Mouse (Mus musculus): ENCODE measurements around the gene Arfgef3. TPM values are rescaled to one million over a fixed set of nuclear protein-coding genes. Genes with fewer than 3 reads are reported as not detected.

Gene Arfgef3
- polyA plus RNA-seq (2015; fragmentation: Nextera tagmentation; extraction: Ambion mirVana): 1.5 and 1.6 TPM in 2 replicates

DNA sequence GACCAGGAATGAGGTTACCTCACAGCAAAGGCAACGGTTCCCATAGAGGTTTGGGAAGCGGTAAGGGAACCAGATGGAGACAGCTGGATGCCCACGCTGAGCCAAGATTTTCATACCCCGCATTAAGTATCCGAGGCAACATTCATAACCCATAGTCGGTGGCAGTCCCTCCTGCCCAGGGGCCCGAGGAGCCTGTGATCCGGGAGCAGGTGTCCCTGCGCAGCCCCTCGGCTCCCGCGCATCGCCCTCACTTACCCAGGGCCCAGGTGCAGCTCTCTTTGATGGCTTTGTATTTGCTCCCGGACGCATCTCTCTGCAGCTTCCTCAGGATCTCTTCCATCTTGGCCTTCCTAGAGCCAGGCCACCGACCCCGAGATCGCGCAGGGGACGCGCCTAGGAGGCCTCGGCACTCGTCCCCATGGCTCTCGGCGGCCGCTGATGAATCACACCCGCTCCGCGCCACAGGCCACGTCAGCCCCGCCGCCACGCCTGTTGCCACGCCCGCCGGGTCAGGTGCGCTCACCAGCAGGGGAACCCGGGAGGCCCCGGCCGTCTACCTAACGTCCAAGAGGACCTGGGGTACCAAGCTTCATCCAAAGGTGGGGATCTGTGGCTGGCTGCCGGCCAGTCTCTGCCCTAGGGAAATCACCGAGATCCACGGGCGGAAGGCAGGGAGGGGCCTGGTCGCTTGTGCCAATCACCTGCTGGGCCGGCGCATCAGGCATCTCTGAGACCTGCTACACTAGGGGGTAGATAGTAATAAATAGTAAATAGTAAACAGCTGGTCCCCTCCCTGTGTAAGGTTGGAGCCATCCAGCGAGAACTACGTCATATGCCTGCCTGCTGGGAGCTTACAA, at the start of gene Arfgef3:
TSS of gene Arfgef3 (minus strand) at position 664 of the 857 bp plus-strand sequence.
- 2% methylated on average over 50 of the region's 50 CpGs for WGBS
- no peak within 1 kb of the TSS for H3K27ac ChIP-seq (ENCODE audit: low read depth, low read length)
- ATAC-seq: peak; percentile 92

DNA sequence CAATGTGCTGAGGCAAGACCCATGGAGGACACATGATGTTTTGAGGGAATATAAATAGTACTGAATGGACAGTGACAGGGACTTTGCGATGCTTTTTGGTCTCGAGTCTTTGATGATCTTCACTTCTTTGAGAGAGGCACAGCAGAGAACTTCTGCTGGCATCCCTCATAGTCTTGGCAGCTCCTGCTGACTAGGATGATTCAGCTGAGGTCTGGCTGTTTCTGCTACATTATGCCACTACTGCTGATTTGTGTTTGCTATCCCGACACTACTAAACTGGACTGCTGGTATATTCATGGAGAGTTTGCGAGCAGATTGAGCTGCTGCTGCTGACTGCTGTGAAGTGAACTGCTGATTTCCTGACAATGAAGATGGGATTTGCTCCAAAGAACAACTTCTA, 46.3 kb upstream of the Arfgef3 start:
- Histone ChIP-seq H3K27ac (ENCODE audit: low read depth, low read length) (no peak overlapping the region), H3K9me3 (ENCODE audit: control insufficient read depth) (no peaks in the 10 kb centered on the region), H3K27me3 (replicated peaks; ENCODE audit: control insufficient read depth, insufficient read depth, low read length) (no peaks in the 10 kb centered on the region), H3K4me1 (replicated peaks; ENCODE audit: control insufficient read depth, insufficient read depth, low read length) (no peaks in the 10 kb centered on the region), H3K36me3 (ENCODE audit: control insufficient read depth, insufficient read depth) (no peaks in the 10 kb centered on the region), H3K9ac (ENCODE audit: low read depth, low read length) (no peak overlapping the region), H3K4me3 (ENCODE audit: low read depth, low read length) (no peak overlapping the region), H3K4me2 (replicated peaks; ENCODE audit: low read depth) (no peak overlapping the region)
- WGBS: 93% methylated on average over 4 of the region's 4 CpGs
- no peak for TF ChIP-seq CTCF (IDR thresholded peaks at IDR 0.05; ENCODE audit: low read depth)
- ATAC-seq: no peak

More for the DNA sequence above, at the start of gene Arfgef3:
- H3K9me3 ChIP-seq (ENCODE audit: control insufficient read depth): no peaks in the 10 kb centered on the region
- no peaks in the 10 kb centered on the region for H3K4me1 ChIP-seq (replicated peaks; ENCODE audit: control insufficient read depth, insufficient read depth, low read length)
- H3K9ac ChIP-seq (ENCODE audit: low read depth, low read length): peak within 1 kb of the TSS; percentile 62
- peak; percentile 38; the same call in 1 of the 2 replicates for TF ChIP-seq CTCF (IDR thresholded peaks at IDR 0.05; ENCODE audit: low read depth)
- no peaks in the 10 kb centered on the region for H3K36me3 ChIP-seq (ENCODE audit: control insufficient read depth, insufficient read depth)
- peak within 1 kb of the TSS; percentile 90 for H3K4me2 ChIP-seq (replicated peaks; ENCODE audit: low read depth)
- H3K4me3 ChIP-seq (ENCODE audit: low read depth, low read length): peak within 1 kb of the TSS; percentile 56
- no peaks in the 10 kb centered on the region for H3K27me3 ChIP-seq (replicated peaks; ENCODE audit: control insufficient read depth, insufficient read depth, low read length)

DNA sequence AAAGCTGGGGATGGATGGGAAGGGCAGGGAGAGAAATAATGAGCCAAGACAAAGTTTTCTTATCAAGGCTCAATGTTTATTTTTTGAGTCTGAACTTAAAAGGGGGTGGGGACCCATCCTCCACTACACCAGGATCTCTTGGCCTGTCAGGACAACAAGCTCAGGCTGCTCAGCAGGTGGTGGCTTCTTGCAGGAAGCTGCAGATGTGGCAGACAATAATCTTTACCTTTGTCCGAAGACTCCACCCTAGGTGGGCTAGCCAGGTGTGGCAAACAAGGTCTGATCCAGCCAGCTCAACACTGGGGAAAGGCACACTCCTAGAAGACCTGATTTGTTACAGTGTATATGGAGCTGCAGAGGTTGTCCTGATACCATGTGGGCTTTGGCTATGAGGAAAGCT, 44.9 kb upstream of the Arfgef3 start:
- H3K4me3 ChIP-seq (ENCODE audit: low read depth, low read length): no peak overlapping the region
- no peak overlapping the region for H3K27ac ChIP-seq (ENCODE audit: low read depth, low read length)
- no peaks in the 10 kb centered on the region for H3K36me3 ChIP-seq (ENCODE audit: control insufficient read depth, insufficient read depth)
- no peaks in the 10 kb centered on the region for H3K4me1 ChIP-seq (replicated peaks; ENCODE audit: control insufficient read depth, insufficient read depth, low read length)
- H3K27me3 ChIP-seq (replicated peaks; ENCODE audit: control insufficient read depth, insufficient read depth, low read length): no peaks in the 10 kb centered on the region
- no peak overlapping the region for H3K9ac ChIP-seq (ENCODE audit: low read depth, low read length)
- ATAC-seq: no peak
- no peak for TF ChIP-seq CTCF (IDR thresholded peaks at IDR 0.05; ENCODE audit: low read depth)
- H3K4me2 ChIP-seq (replicated peaks; ENCODE audit: low read depth): no peak overlapping the region
- no peaks in the 10 kb centered on the region for H3K9me3 ChIP-seq (ENCODE audit: control insufficient read depth)
- 67% methylated on average over 1 of the region's 1 CpGs for WGBS

DNA sequence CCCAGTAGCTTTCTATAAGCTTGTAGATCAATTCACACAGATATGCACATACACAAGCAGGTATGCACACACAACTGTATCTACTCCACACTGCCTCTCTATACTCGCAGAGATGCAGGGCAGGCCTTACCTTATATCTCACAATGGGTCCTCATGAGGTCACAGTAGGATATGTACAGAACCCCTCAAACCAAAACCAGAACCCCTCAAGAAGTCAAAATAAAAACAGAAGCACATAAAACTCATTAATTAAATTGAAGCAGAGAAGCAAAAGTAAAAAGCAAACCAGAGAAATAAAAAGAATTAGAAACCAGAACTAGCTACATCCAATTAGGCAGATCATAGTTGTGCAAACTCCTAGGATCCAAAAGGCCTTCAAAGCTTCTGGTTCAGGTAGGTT, 42.9 kb upstream of the Arfgef3 start, which contains the start of gene Gm4922:
TSS of gene Gm4922 (minus strand) at position 101 of the 400 bp plus-strand sequence.
- Histone ChIP-seq H3K9me3 (ENCODE audit: control insufficient read depth) (no peaks in the 10 kb centered on the region), H3K36me3 (ENCODE audit: control insufficient read depth, insufficient read depth) (no peaks in the 10 kb centered on the region), H3K4me1 (replicated peaks; ENCODE audit: control insufficient read depth, insufficient read depth, low read length) (no peaks in the 10 kb centered on the region), H3K4me2 (replicated peaks; ENCODE audit: low read depth) (no peak within 1 kb of the TSS), H3K27ac (ENCODE audit: low read depth, low read length) (no peak within 1 kb of the TSS), H3K4me3 (ENCODE audit: low read depth, low read length) (no peak within 1 kb of the TSS), H3K27me3 (replicated peaks; ENCODE audit: control insufficient read depth, insufficient read depth, low read length) (no peaks in the 10 kb centered on the region), H3K9ac (ENCODE audit: low read depth, low read length) (no peak within 1 kb of the TSS)
- TF ChIP-seq CTCF (IDR thresholded peaks at IDR 0.05; ENCODE audit: low read depth): no peak
- no peak for ATAC-seq
- 92% methylated on average over 1 of the region's 1 CpGs for WGBS

DNA sequence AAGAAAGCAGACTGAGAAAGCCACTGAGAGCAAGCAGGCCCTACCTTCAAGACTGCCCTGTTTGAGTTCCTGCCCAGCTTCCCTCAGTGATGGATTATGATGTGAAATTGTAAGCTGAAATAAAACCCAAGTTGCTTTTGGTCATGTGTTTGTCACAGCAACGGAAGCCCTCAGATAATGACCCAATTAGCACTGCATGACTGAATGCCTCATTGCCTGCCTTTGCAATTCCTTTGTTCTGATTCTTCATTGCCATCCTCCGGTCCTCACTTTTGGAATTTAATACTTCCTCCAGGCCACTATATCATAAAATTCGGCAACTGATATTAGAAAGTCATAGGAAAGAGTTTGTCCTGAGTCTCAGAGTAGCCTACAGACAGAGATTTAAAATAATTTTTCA, 33.8 kb upstream of the Arfgef3 start:
- Histone ChIP-seq H3K36me3 (ENCODE audit: control insufficient read depth, insufficient read depth) (no peaks in the 10 kb centered on the region), H3K4me2 (replicated peaks; ENCODE audit: low read depth) (no peak overlapping the region), H3K9me3 (ENCODE audit: control insufficient read depth) (no peaks in the 10 kb centered on the region), H3K27me3 (replicated peaks; ENCODE audit: control insufficient read depth, insufficient read depth, low read length) (no peaks in the 10 kb centered on the region), H3K4me3 (ENCODE audit: low read depth, low read length) (no peak overlapping the region), H3K9ac (ENCODE audit: low read depth, low read length) (no peak overlapping the region), H3K27ac (ENCODE audit: low read depth, low read length) (no peak overlapping the region), H3K4me1 (replicated peaks; ENCODE audit: control insufficient read depth, insufficient read depth, low read length) (no peaks in the 10 kb centered on the region)
- TF ChIP-seq CTCF (IDR thresholded peaks at IDR 0.05; ENCODE audit: low read depth): no peak
- ATAC-seq: no peak
- WGBS: 76% methylated on average over 3 of the region's 3 CpGs

DNA sequence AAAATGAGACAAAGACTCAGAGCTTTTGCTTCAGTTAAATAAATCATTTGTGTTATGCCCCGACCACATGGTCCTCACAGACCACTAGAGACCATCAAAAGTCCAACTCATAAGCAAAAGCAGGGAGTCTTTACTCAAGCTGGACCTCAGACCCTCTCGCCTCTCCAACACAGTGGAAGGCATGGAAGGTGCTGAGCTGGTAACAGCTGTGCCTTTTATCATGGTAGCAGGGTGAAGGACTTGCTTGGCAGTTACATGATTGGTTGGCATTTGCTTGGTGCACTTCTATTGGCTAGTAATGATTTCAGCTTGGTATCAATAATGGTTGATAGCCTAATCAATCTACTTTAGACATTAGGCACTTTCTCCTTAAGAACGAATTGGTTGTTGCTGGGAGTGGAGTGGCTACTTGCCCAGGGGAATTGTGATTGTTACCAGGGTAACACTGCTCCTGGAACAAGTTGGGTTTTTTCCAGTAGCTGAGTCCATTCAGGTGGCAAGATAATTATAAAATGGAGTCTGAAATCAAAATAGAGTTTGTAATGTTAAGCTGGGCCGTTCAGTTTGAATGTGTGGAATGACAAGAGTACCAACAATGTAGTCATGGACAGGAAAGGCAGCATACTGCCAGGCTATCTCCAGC, 28.9 kb upstream of the Arfgef3 start:
- Histone ChIP-seq H3K4me2 (replicated peaks; ENCODE audit: low read depth) (no peak overlapping the region), H3K9ac (ENCODE audit: low read depth, low read length) (no peak overlapping the region), H3K36me3 (ENCODE audit: control insufficient read depth, insufficient read depth) (no peaks in the 10 kb centered on the region), H3K27me3 (replicated peaks; ENCODE audit: control insufficient read depth, insufficient read depth, low read length) (no peaks in the 10 kb centered on the region), H3K9me3 (ENCODE audit: control insufficient read depth) (no peaks in the 10 kb centered on the region), H3K27ac (ENCODE audit: low read depth, low read length) (no peak overlapping the region), H3K4me3 (ENCODE audit: low read depth, low read length) (no peak overlapping the region), H3K4me1 (replicated peaks; ENCODE audit: control insufficient read depth, insufficient read depth, low read length) (no peaks in the 10 kb centered on the region)
- no peak for TF ChIP-seq CTCF (IDR thresholded peaks at IDR 0.05; ENCODE audit: low read depth)
- no peak for ATAC-seq
- 71% methylated on average over 4 of the region's 4 CpGs for WGBS

Measured in intestine, postnatal 0 days (tissue).